Mouse (Mus musculus): ENCODE results near the gene Gjb5. TPM values are rescaled to one million over a fixed set of nuclear protein-coding genes. Genes with fewer than 3 reads are reported as not detected.
A peak's percentile ranks its signal among the peaks of the same experiment; 100 is the strongest.

Gene Gjb5
- total RNA-seq, 1 experiment = 27.1 TPM

DNA sequence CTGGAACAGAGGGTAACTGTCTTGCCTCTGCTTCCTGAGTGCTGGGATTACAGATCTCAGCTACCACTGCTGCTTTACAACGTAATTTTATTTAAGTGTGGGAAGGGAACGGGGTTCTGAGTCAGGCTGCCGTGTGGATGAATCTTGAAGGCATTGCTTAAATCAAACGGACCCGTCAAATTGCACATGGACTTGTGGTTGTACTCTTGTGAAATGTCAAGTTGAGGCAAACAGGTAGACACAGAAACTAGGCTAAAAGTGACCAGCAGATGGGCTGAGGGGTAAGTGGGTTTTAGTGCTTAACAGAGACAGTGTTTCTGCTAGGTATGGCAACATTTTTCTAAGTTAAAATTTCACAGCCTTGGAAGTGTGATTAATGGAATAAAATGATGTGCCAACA, 20.3 kb downstream of the Gjb5 start:
- no peak for DNase-seq (ENCODE audit: low read depth, low spot score)
- in situ Hi-C loops (cut with MboI; ENCODE audit: low sequenced_read_pairs in 2 of 2, unreplicated experiment in 2 of 2) = no loop called here
- Histone ChIP-seq H3K36me3 (ENCODE audit: control insufficient read depth, insufficient read depth, low read length, poor library complexity, severe bottlenecking) (no peaks in the 10 kb centered on the region), H3K4me1 (ENCODE audit: control insufficient read depth in 2 of 2, insufficient read depth in 2 of 2, low read length in 2 of 2, poor library complexity in 1 of 2) (peaks cover 2 to 29% of the 10 kb centered on the region in 2 experiments; a peak in 3 of 4 replicates), H3K9ac (ENCODE audit: insufficient read depth, low read depth, low read length, poor library complexity, severe bottlenecking) (no peak overlapping the region), H3K4me3 (ENCODE audit: insufficient read depth in 1 of 2, low read depth in 1 of 2, low read length in 2 of 2, poor library complexity in 1 of 2, severe bottlenecking in 1 of 2) (no peak overlapping the region), H3K27ac (ENCODE audit: insufficient read depth, low read depth, low read length, poor library complexity, severe bottlenecking) (no peak overlapping the region), H3K9me3 (ENCODE audit: control insufficient read depth, insufficient read depth, low read depth, low read length) (no peaks in the 10 kb centered on the region)
- TF ChIP-seq HCFC1 (IDR thresholded peaks at IDR 0.05; ENCODE audit: borderline replicate concordance, insufficient read depth, low read length) = no peak
- TF ChIP-seq ZNF384 (IDR thresholded peaks at IDR 0.05; ENCODE audit: low read depth, low read length) = no peak
- no peak for TF ChIP-seq ZC3H11A (IDR thresholded peaks at IDR 0.05; ENCODE audit: borderline replicate concordance, low read depth, low read length)
- no peak for TF ChIP-seq MAFK (IDR thresholded peaks at IDR 0.05; ENCODE audit: insufficient read depth, low read depth, low read length)
- TF ChIP-seq CHD2 (IDR thresholded peaks at IDR 0.05; ENCODE audit: low read depth, low read length) = no peak

GRCm38 (mm10) chr4:127334870-127335504, 23.0 kb downstream of the Gjb5 start:
- in situ Hi-C loops (cut with MboI; ENCODE audit: low sequenced_read_pairs in 2 of 2, unreplicated experiment in 2 of 2) = no loop called here
- no peaks in the 10 kb centered on the region for H3K36me3 ChIP-seq (ENCODE audit: control insufficient read depth, insufficient read depth, low read length, poor library complexity, severe bottlenecking)
- no peaks in the 10 kb centered on the region for H3K9me3 ChIP-seq (ENCODE audit: control insufficient read depth, insufficient read depth, low read depth, low read length)
- TF ChIP-seq MAFK (IDR thresholded peaks at IDR 0.05; ENCODE audit: insufficient read depth, low read depth, low read length) = no peak
- no peak for TF ChIP-seq ZNF384 (IDR thresholded peaks at IDR 0.05; ENCODE audit: low read depth, low read length)
- TF ChIP-seq CHD2 (IDR thresholded peaks at IDR 0.05; ENCODE audit: low read depth, low read length) = no peak
- H3K4me1 ChIP-seq (ENCODE audit: control insufficient read depth in 2 of 2, insufficient read depth in 2 of 2, low read length in 2 of 2, poor library complexity in 1 of 2) = peaks cover 2 to 27% of the 10 kb centered on the region in 2 experiments; a peak in 3 of 4 replicates
- DNase-seq (ENCODE audit: low read depth, low spot score) = peak; percentile 78
- peak overlapping the region; percentile 7; the same call in 1 of the 2 replicates for H3K27ac ChIP-seq (ENCODE audit: insufficient read depth, low read depth, low read length, poor library complexity, severe bottlenecking)
- H3K9ac ChIP-seq (ENCODE audit: insufficient read depth, low read depth, low read length, poor library complexity, severe bottlenecking) = peak overlapping the region; percentile 1; the same call in 1 of the 2 replicates
- H3K4me3 ChIP-seq (ENCODE audit: insufficient read depth in 1 of 2, low read depth in 1 of 2, low read length in 2 of 2, poor library complexity in 1 of 2, severe bottlenecking in 1 of 2) = no peak overlapping the region

DNA sequence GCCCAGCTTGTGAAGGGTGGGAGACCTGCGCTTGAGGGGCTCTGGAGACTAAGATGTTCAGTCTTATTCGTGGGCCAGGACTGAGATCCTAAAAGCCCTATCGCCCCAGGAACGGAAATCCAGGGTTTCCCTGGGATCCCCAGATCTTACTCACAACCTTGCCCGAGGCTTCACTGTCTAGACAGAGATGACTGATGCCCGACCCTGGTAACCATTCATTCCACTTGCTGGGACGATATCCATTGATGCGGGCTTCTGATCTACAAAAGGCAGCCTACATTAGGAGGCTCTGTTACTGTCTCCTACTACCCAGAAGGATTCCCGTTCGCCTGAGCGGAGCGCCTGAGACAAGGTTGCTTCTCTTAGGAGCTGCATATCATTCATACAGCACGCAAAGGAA, 26.8 kb downstream of the Gjb5 start:
- H3K27ac ChIP-seq (ENCODE audit: insufficient read depth, low read depth, low read length, poor library complexity, severe bottlenecking) = no peak overlapping the region
- H3K4me3 ChIP-seq (ENCODE audit: insufficient read depth in 1 of 2, low read depth in 1 of 2, low read length in 2 of 2, poor library complexity in 1 of 2, severe bottlenecking in 1 of 2) = peak overlapping the region; percentile 68 to 80
- no peak for DNase-seq (ENCODE audit: low read depth, low spot score)
- peaks cover 3 to 26% of the 10 kb centered on the region in 2 experiments; a peak in 3 of 4 replicates for H3K4me1 ChIP-seq (ENCODE audit: control insufficient read depth in 2 of 2, insufficient read depth in 2 of 2, low read length in 2 of 2, poor library complexity in 1 of 2)
- no peak overlapping the region for H3K9ac ChIP-seq (ENCODE audit: insufficient read depth, low read depth, low read length, poor library complexity, severe bottlenecking)
- no peaks in the 10 kb centered on the region for H3K9me3 ChIP-seq (ENCODE audit: control insufficient read depth, insufficient read depth, low read depth, low read length)
- in situ Hi-C loops (cut with MboI; ENCODE audit: low sequenced_read_pairs in 2 of 2, unreplicated experiment in 2 of 2) = no loop called here
- H3K36me3 ChIP-seq (ENCODE audit: control insufficient read depth, insufficient read depth, low read length, poor library complexity, severe bottlenecking) = peaks cover 6% of the 10 kb centered on the region
- TF ChIP-seq ZNF384 (IDR thresholded peaks at IDR 0.05; ENCODE audit: low read depth, low read length) (no peak), CHD2 (IDR thresholded peaks at IDR 0.05; ENCODE audit: low read depth, low read length) (no peak), ZC3H11A (IDR thresholded peaks at IDR 0.05; ENCODE audit: borderline replicate concordance, low read depth, low read length) (no peak), MAFK (IDR thresholded peaks at IDR 0.05; ENCODE audit: insufficient read depth, low read depth, low read length) (no peak), HCFC1 (IDR thresholded peaks at IDR 0.05; ENCODE audit: borderline replicate concordance, insufficient read depth, low read length) (no peak)

DNA sequence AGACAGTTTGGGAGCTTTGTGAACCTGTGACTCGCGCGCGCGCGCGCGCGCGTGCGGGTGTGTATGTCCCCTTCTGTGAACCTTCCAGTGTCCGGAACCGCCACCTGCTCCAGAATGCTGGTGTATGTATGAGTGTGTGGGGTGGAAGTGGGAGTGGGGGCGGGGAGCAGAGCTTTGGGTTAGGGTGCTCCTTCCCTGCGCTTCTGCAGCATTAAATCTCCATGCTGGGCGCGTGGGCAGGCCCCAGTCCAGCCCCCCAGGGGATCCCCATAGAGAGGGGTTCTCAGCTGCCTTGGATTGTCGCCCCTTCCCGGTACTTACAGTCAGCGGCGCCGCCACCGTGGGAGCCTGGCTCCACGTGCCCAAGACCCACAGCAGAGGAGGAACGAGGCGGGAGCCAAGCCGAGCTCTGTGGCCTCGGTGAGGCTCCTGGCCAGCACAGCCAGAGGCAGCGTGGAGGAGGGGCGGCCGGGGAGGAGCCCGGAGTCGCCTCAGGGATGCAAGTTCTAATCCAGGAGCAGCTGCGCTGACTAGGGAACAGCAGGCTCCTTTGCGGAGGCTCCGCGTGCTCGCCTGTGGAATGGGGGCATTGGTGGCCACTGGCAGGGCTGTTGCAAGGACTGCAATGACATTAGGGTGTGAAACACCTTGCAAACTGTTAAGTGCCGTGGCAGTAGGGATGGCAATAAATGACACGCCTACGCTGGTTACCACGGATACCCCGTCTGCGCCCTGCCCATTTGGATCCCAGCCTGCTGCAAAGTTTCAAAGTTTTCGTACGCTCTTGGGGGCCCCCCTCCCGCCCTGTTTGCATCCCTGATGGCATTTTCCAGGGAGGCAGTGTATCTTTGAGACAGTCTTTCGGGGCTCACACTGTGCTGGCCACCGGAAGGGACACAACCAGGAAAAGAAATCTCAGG, 27.5 kb downstream of the Gjb5 start, which contains the start of gene Gjb3:
Gene Gjb3, minus strand, starts transcription at position 664 of the 920 bp plus-strand sequence.
- Histone ChIP-seq H3K4me3 (ENCODE audit: insufficient read depth in 1 of 2, low read depth in 1 of 2, low read length in 2 of 2, poor library complexity in 1 of 2, severe bottlenecking in 1 of 2) (peak within 1 kb of the TSS; percentile 68 to 80), H3K9me3 (ENCODE audit: control insufficient read depth, insufficient read depth, low read depth, low read length) (no peaks in the 10 kb centered on the region), H3K27ac (ENCODE audit: insufficient read depth, low read depth, low read length, poor library complexity, severe bottlenecking) (peak within 1 kb of the TSS; percentile 85), H3K36me3 (ENCODE audit: control insufficient read depth, insufficient read depth, low read length, poor library complexity, severe bottlenecking) (peaks cover 14% of the 10 kb centered on the region), H3K4me1 (ENCODE audit: control insufficient read depth in 2 of 2, insufficient read depth in 2 of 2, low read length in 2 of 2, poor library complexity in 1 of 2) (peaks cover 5 to 31% of the 10 kb centered on the region in 2 experiments; a peak in 3 of 4 replicates), H3K9ac (ENCODE audit: insufficient read depth, low read depth, low read length, poor library complexity, severe bottlenecking) (peak within 1 kb of the TSS; percentile 70)
- TF ChIP-seq CHD2 (IDR thresholded peaks at IDR 0.05; ENCODE audit: low read depth, low read length) = no peak
- in situ Hi-C loops (cut with MboI; ENCODE audit: low sequenced_read_pairs in 2 of 2, unreplicated experiment in 2 of 2) = no loop called here
- no peak for DNase-seq (ENCODE audit: low read depth, low spot score)

Data from ES-E14 (cell line).